Mouse (Mus musculus): ENCODE data around the gene Ipo13.

GRCm38 (mm10) chr4:117860570-117860969 is 54.2 kb downstream of the Ipo13 start:
- no peak for TF ChIP-seq GATA1 (IDR thresholded peaks at IDR 0.05; ENCODE audit: borderline replicate concordance, low read length)
- no peak for TF ChIP-seq FLI1 (IDR thresholded peaks at IDR 0.05; ENCODE audit: low read length)
